Mouse (Mus musculus) frontal cortex, adult (tissue): ENCODE results near the gene Cma2.
"Not testable (repeated sequence)": the region's sequence is repeated elsewhere in the genome, so short reads cannot be mapped to it uniquely, and the experiment has no call there.

Experiments
- ATAC-seq: cut with Nextera tagmentation; 2 replicates; pipeline ENCODE4 v1.9.2; 2017; ENCODE audit warnings: mild to moderate bottlenecking, moderate library complexity, mixed read lengths; ENCODE audit not compliant: low TSS enrichment

Gene Cma2

GRCm38 (mm10) chr14:55950346-55951030, at the start of gene Cma2:
Gene Cma2, plus strand, starts transcription at chr14:55950980.
- no peak for ATAC-seq

GRCm38 (mm10) chr14:55905518-55905917, 45.3 kb upstream of the Cma2 start:
- ATAC-seq = peak; percentile 84

- no peak for ATAC-seq
These were observed 37.4 kb upstream of the Cma2 start for GRCm38 (mm10) chr14:55913406-55913805.

GRCm38 (mm10) chr14:55918240-55919082, 32.3 kb upstream of the Cma2 start:
- peak; percentile 90 for ATAC-seq

GRCm38 (mm10) chr14:55922475-55923232, 28.1 kb upstream of the Cma2 start:
- 0 out of 2 replicates have a peak, but pooled peaks have one; percentile 38 for ATAC-seq

- no peak for ATAC-seq
These were observed 23.9 kb upstream of the Cma2 start for GRCm38 (mm10) chr14:55926847-55927246.

- no peak for ATAC-seq
These were observed 21.4 kb upstream of the Cma2 start for GRCm38 (mm10) chr14:55929263-55929997.

GRCm38 (mm10) chr14:55933586-55933985, 17.2 kb upstream of the Cma2 start:
- ATAC-seq = no peak

GRCm38 (mm10) chr14:55940070-55940800, 10.5 kb upstream of the Cma2 start:
- no peak for ATAC-seq

- ATAC-seq = no peak
These were observed 7.2 kb upstream of the Cma2 start for GRCm38 (mm10) chr14:55943601-55944000.

GRCm38 (mm10) chr14:55944575-55944974, 6.2 kb upstream of the Cma2 start, which contains the start of gene Cma1:
Gene Cma1, minus strand, starts transcription at chr14:55944675.
- no peak for ATAC-seq

- no peak; the same call in 1 of the 2 replicates for ATAC-seq
These were observed 4.4 kb upstream of the Cma2 start for GRCm38 (mm10) chr14:55946269-55946969.

GRCm38 (mm10) chr14:55963263-55963662, 12.5 kb downstream of the Cma2 start:
- no peak for ATAC-seq

GRCm38 (mm10) chr14:55963900-55964299, 13.1 kb downstream of the Cma2 start:
- not testable (repeated sequence) for ATAC-seq

- ATAC-seq = not testable (repeated sequence)
These were observed 36.7 kb downstream of the Cma2 start for GRCm38 (mm10) chr14:55987464-55987863.

- ATAC-seq = no peak
These were observed 62.4 kb downstream of the Cma2 start for GRCm38 (mm10) chr14:56013147-56013546.

- ATAC-seq = no peak
These were observed 63.1 kb downstream of the Cma2 start for GRCm38 (mm10) chr14:56013924-56014323.

GRCm38 (mm10) chr14:56017671-56018070, 66.9 kb downstream of the Cma2 start, which contains the start of gene Mcpt1:
Gene Mcpt1, plus strand, starts transcription at chr14:56017971.
- not testable (repeated sequence) for ATAC-seq

- ATAC-seq = peak; percentile 57; the same call in 1 of the 2 replicates
These were observed 68.7 kb downstream of the Cma2 start for GRCm38 (mm10) chr14:56019446-56019845.

- ATAC-seq = not testable (repeated sequence)
These were observed 70.5 kb downstream of the Cma2 start for GRCm38 (mm10) chr14:56021305-56021704.
